ENCODE assay signal across 9 mouse cellular contexts in the genomic region with DNA sequence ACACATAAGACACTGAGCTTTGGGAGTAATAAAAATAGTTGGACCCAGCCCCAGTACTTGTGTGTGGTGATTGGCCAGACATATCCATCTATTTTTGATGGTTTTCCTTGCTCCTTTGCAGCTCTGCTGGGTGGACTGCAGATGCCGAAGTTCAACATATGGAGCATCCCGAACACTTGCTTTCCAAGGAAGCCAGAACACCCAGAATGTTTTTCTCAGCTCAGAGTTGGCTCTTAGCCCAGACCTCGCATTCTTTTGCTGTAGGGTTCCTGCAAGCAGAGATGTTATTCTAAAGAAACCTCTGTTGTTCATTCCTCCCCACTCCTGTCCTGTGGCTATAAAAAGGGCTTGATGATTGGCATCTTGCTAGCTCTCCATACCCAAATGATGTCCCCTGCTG.
A peak's percentile ranks its signal among the peaks of the same experiment; 100 is the strongest.
DNase-seq lines count a peak whose midpoint lies in the region; ATAC-seq lines count a peak whose summit lies in the region.
"Had no signal": no experiment of that assay in that cellular context is flagged by ENCODE, and none has a peak within 500 bp of the region (broad histone marks: within the 10 kb centered on the region; RNA-seq: fewer than 3 reads in every experiment).

No protein-coding gene starts in this region.

- H3K9me3 ChIP-seq in midbrain, embryonic 14.5 days (ENCODE audit: control insufficient read depth, low read length), result no peaks in the 10 kb centered on the region
- H3K9me3 ChIP-seq in midbrain, embryonic 10.5 days (replicated peaks), result no peaks in the 10 kb centered on the region
- H3K9me3 ChIP-seq: liver, embryonic 13.5 days had no signal

- DNase-seq in cerebellum, postnatal 14 days, result peak; percentile 5 to 12
- no peak for DNase-seq in cerebellum, adult 11 months
- DNase-seq in midbrain, embryonic 14.5 days, result peak; percentile 39
- no peak for DNase-seq in midbrain, embryonic 10.5 days (ENCODE audit: low spot score)
- DNase-seq in layer of hippocampus, adult 8-10 months (ENCODE audit: low spot score in 2 of 2), result peak; percentile 60 to 74
- peak; percentile 73 for DNase-seq in right cerebral cortex, postnatal 25 days
- DNase-seq in gastrocnemius, postnatal 36 days, result no peak
- DNase-seq in ovary, postnatal 36 days (ENCODE audit: low spot score), result no peak
- DNase-seq: liver, embryonic 13.5 days had no signal

- H3K27me3 ChIP-seq in midbrain, embryonic 14.5 days (ENCODE audit: control insufficient read depth, insufficient read depth, low read length), result no peaks in the 10 kb centered on the region
- H3K27me3 ChIP-seq in midbrain, embryonic 10.5 days (ENCODE audit: low read depth, poor library complexity, severe bottlenecking), result no peaks in the 10 kb centered on the region
- H3K27me3 ChIP-seq: liver, embryonic 13.5 days had no signal

- no peak overlapping the region for H3K4me2 ChIP-seq in midbrain, embryonic 14.5 days (ENCODE audit: low read length)
- H3K4me2 ChIP-seq: liver, embryonic 13.5 days had no signal

- H3K27ac ChIP-seq in midbrain, embryonic 14.5 days (replicated peaks; ENCODE audit: low read depth, low read length), result no peak overlapping the region
- no peak overlapping the region for H3K27ac ChIP-seq in midbrain, embryonic 10.5 days (replicated peaks)
- H3K27ac ChIP-seq: liver, embryonic 13.5 days had no signal

- no peak overlapping the region for H3K9ac ChIP-seq in midbrain, embryonic 14.5 days (replicated peaks; ENCODE audit: low read length)
- H3K9ac ChIP-seq: liver, embryonic 13.5 days had no signal

- 67% methylated on average over 3 of the region's 3 CpGs for WGBS in midbrain, embryonic 14.5 days
- 77% methylated on average over 3 of the region's 3 CpGs for WGBS in midbrain, embryonic 10.5 days

- no peak for ATAC-seq in midbrain, embryonic 14.5 days (ENCODE audit: low FRiP score, low TSS enrichment)

- intact Hi-C loops in gastrocnemius, postnatal 36 days (cut with DNase I), result no loop called here

- no peaks in the 10 kb centered on the region for H3K36me3 ChIP-seq in midbrain, embryonic 14.5 days (ENCODE audit: control insufficient read depth, insufficient read depth, low read length)
- no peaks in the 10 kb centered on the region for H3K36me3 ChIP-seq in midbrain, embryonic 10.5 days
- H3K36me3 ChIP-seq: liver, embryonic 13.5 days had no signal

- no peaks in the 10 kb centered on the region for H3K4me1 ChIP-seq in midbrain, embryonic 14.5 days (ENCODE audit: control insufficient read depth, insufficient read depth, low read length)
- H3K4me1 ChIP-seq in midbrain, embryonic 10.5 days, result no peaks in the 10 kb centered on the region
- H3K4me1 ChIP-seq: liver, embryonic 13.5 days had no signal

- H3K4me3 ChIP-seq in midbrain, embryonic 14.5 days (replicated peaks; ENCODE audit: low read depth, low read length), result no peak overlapping the region
- H3K4me3 ChIP-seq in midbrain, embryonic 10.5 days, result no peak overlapping the region
- H3K4me3 ChIP-seq: liver, embryonic 13.5 days had no signal

Comparison
In these comparisons a context has a peak if more than half of its experiments do, and no peak if none do; other contexts are left out.
1. DNase-seq: peak in cerebellum, postnatal 14 days (2 of 2), midbrain, embryonic 14.5 days (single experiment), layer of hippocampus, adult 8-10 months (2 of 2) and right cerebral cortex, postnatal 25 days (single experiment); none in cerebellum, adult 11 months (single experiment), midbrain, embryonic 10.5 days (single experiment), gastrocnemius, postnatal 36 days (0 of 2) and ovary, postnatal 36 days (single experiment).